Mouse (Mus musculus) myocyte (in vitro differentiated cells): Measurements from ENCODE around the gene Pml. TPM values are rescaled to one million over a fixed set of nuclear protein-coding genes. Genes with fewer than 3 reads are reported as not detected.
A peak's percentile ranks its signal among the peaks of the same experiment; 100 is the strongest.

Source experiments
- H3K27me3 ChIP-seq: one replicate; pipeline ENCODE4 v1.6.1; 2011; ENCODE audit not compliant: control insufficient read depth, insufficient read depth, insufficient read length
- H3K36me3 ChIP-seq: one replicate; pipeline ENCODE4 v1.6.1; 2011; ENCODE audit not compliant: control insufficient read depth, insufficient read depth
- H3K4me2 ChIP-seq: one replicate; pipeline ENCODE4 v1.6.1; 2011; ENCODE audit warnings: low read depth, control low read depth
- H3K4me3 ChIP-seq: one replicate; pipeline ENCODE4 v1.5.1; 2011; ENCODE audit warnings: mild to moderate bottlenecking, control low read depth, moderate library complexity
- H3K79me2 ChIP-seq: one replicate; pipeline ENCODE4 v1.6.1; 2011; ENCODE audit not compliant: control insufficient read depth, insufficient read depth
- H3ac ChIP-seq: one replicate; pipeline ENCODE4 v1.6.1; 2011; ENCODE audit not compliant: control insufficient read depth, insufficient read length
- CEBPB ChIP-seq: IDR thresholded peaks from 2 replicates; pipeline ENCODE4 v1.6.1; 2011; ENCODE audit warnings: mild to moderate bottlenecking, moderate library complexity; ENCODE audit not compliant: poor library complexity, insufficient read depth, severe bottlenecking
- E2F4 ChIP-seq: IDR thresholded peaks from one replicate; pipeline ENCODE4 v1.6.1; 2011; ENCODE audit warnings: mild to moderate bottlenecking, control low read depth, moderate library complexity; ENCODE audit not compliant: insufficient read depth
- MAX ChIP-seq: IDR thresholded peaks from one replicate; pipeline ENCODE4 v1.6.1; 2011; ENCODE audit warnings: low read depth, mild to moderate bottlenecking, control low read depth
- MYOD1 ChIP-seq, 3 experiments: IDR thresholded peaks; one replicate each; pipeline ENCODE4 v1.6.1; 2011; ENCODE audit warnings: control low read depth in 2 of 3, low read depth in 2 of 3, mild to moderate bottlenecking in 2 of 3, moderate library complexity in 1 of 3; ENCODE audit not compliant: insufficient read length in 2 of 3, control insufficient read depth in 1 of 3
- MYOG ChIP-seq, 3 experiments: IDR thresholded peaks; one replicate each; pipeline ENCODE4 v1.6.1; 2011; ENCODE audit warnings: control low read depth in 2 of 3, low read depth in 2 of 3, mild to moderate bottlenecking in 2 of 3; ENCODE audit not compliant: insufficient read length in 2 of 3, control insufficient read depth in 1 of 3, insufficient read depth in 1 of 3
- POLR2A ChIP-seq: IDR thresholded peaks from one replicate; pipeline ENCODE4 v1.6.1; 2011; ENCODE audit warnings: low read depth, mild to moderate bottlenecking, control low read depth, moderate library complexity; ENCODE audit not compliant: insufficient read length
- POLR2AphosphoS2 ChIP-seq: IDR thresholded peaks from one replicate; pipeline ENCODE4 v1.6.1; 2011; ENCODE audit warnings: low read depth, control low read depth; ENCODE audit not compliant: insufficient read length
- REST ChIP-seq: IDR thresholded peaks from one replicate; pipeline ENCODE4 v1.6.1; 2011; ENCODE audit warnings: mild to moderate bottlenecking, control low read depth, moderate library complexity; ENCODE audit not compliant: insufficient read depth, insufficient read length
- SRF ChIP-seq: IDR thresholded peaks from one replicate; pipeline ENCODE4 v1.6.1; 2011; ENCODE audit warnings: low read depth; ENCODE audit not compliant: control insufficient read depth, insufficient read length
- TCF12 ChIP-seq: IDR thresholded peaks from one replicate; pipeline ENCODE4 v1.6.1; 2011; ENCODE audit warnings: mild to moderate bottlenecking, control low read depth; ENCODE audit not compliant: poor library complexity, insufficient read depth, severe bottlenecking
- TCF3 ChIP-seq: IDR thresholded peaks from one replicate; pipeline ENCODE4 v1.6.1; 2011; ENCODE audit warnings: low read depth, control low read depth; ENCODE audit not compliant: insufficient read length
- USF1 ChIP-seq: IDR thresholded peaks from one replicate; pipeline ENCODE4 v1.6.1; 2011; ENCODE audit warnings: low read depth, mild to moderate bottlenecking, control low read depth, moderate library complexity
- polyA plus RNA-seq: library from polyadenylated mRNA; unstranded; fragments of >200 nt; fragmentation: generic; extraction: Trizol; gene quantifications from one replicate; pipeline ENCODE4 v1.2.1, GENCODE M21; 2012; ENCODE audit warnings: missing spikeins

The Pml gene
- polyA plus RNA-seq, 1 experiment = 15.5 TPM

DNA sequence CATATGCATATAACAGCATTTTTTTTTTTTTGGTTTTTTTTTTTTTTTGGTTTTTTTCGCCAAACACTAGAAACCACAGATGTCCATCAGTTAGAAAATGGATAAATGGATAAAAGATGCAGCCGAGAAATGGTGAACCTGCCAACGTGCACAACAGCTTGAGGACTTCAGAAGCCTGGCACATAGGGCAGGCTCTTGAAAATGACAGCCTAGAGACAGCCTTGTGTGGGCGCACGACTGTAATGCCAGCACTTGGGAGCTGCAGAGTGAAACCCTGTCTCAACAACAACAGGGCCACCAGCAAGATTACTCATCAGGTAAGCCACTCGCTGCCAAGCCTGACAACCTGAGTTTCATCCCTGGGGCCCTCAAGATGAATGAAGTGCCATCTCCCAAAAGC lies 80.2 kb downstream of the Pml start:
- H3K36me3 ChIP-seq = no peaks in the 10 kb centered on the region
- peak overlapping the region; percentile 74 for H3K4me2 ChIP-seq
- no peak overlapping the region for H3ac ChIP-seq
- TF ChIP-seq TCF12 (no peak), MYOG (IDR thresholded peaks at IDR 0.05; ENCODE audit: control insufficient read depth in 1 of 3, insufficient read depth in 1 of 3, insufficient read length in 2 of 3, low read depth in 2 of 3) (no peak), POLR2AphosphoS2 (no peak), TCF3 (no peak), POLR2A (no peak), CEBPB (no peak), USF1 (no peak), E2F4 (no peak), SRF (no peak), MYOD1 (IDR thresholded peaks at IDR 0.05; ENCODE audit: control insufficient read depth in 1 of 3, insufficient read length in 2 of 3, low read depth in 2 of 3) (no peak), REST (no peak), MAX (no peak)
- no peaks in the 10 kb centered on the region for H3K27me3 ChIP-seq
- no peak overlapping the region for H3K4me3 ChIP-seq
- H3K79me2 ChIP-seq = no peaks in the 10 kb centered on the region

- no peak overlapping the region for H3ac ChIP-seq
- no peaks in the 10 kb centered on the region for H3K27me3 ChIP-seq
- TF ChIP-seq POLR2AphosphoS2 (no peak), USF1 (no peak), MYOD1 (IDR thresholded peaks at IDR 0.05; ENCODE audit: control insufficient read depth in 1 of 3, insufficient read length in 2 of 3, low read depth in 2 of 3) (peak; percentile 12 to 93 (median 83)), TCF3 (no peak), REST (no peak), CEBPB (no peak), E2F4 (no peak), MAX (no peak), POLR2A (no peak), SRF (no peak), MYOG (IDR thresholded peaks at IDR 0.05; ENCODE audit: control insufficient read depth in 1 of 3, insufficient read depth in 1 of 3, insufficient read length in 2 of 3, low read depth in 2 of 3) (no peak), TCF12 (peak; percentile 2)
- no peaks in the 10 kb centered on the region for H3K36me3 ChIP-seq
- no peak overlapping the region for H3K4me3 ChIP-seq
- H3K4me2 ChIP-seq = peak overlapping the region; percentile 74
- H3K79me2 ChIP-seq = no peaks in the 10 kb centered on the region
These were observed 80.7 kb downstream of the Pml start for GRCm38 (mm10) chr9:58168880-58169279.

Other genes with a start within 250 kb of the Pml start
- gene Cyp11a1, start 243.4 kb downstream of the Pml start, polyA plus RNA-seq = 0.11 TPM
- gene Stra6, start 186.0 kb downstream of the Pml start, polyA plus RNA-seq = 0.64 TPM
- not detected for gene Ccdc33, start 131.0 kb downstream of the Pml start, polyA plus RNA-seq
- 30.3 TPM for gene Islr, start 45.5 kb downstream of the Pml start, polyA plus RNA-seq
- 0.32 TPM for gene Islr2, start 45.5 kb downstream of the Pml start, polyA plus RNA-seq
- 37.9 TPM for gene Stoml1, start 3.4 kb upstream of the Pml start, polyA plus RNA-seq
- gene Loxl1, start 63.4 kb upstream of the Pml start, polyA plus RNA-seq = 46.1 TPM
- 0.32 TPM for gene Tbc1d21, start 120.7 kb upstream of the Pml start, polyA plus RNA-seq
- 40.5 TPM for gene Insyn1, start 238.8 kb upstream of the Pml start, polyA plus RNA-seq